Comparison of ENCODE assay signal across 22 mouse cellular contexts in the genomic region with DNA sequence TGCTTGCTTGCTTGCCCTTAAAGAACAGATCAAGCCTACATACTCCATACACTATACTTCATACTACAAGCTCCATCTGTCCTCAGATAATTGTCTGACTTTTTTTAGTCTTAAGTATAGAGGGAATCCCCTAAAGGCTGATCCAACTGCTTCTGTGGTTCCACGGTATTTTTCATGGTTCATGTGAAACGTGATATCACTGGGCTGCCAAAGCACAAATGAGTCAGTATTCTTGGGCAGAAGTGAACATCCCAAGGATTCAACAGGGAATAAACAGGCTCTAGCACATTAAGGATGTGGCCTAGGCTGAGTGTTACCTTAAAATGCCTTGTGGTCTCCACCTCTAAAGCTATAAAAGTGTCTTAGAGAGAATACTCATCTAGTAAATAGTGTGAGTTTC. TPM values are rescaled to one million over a fixed set of nuclear protein-coding genes. Genes with fewer than 3 reads are reported as not detected.
"Had no signal": no experiment of that assay in that cellular context is flagged by ENCODE, and none has a peak within 500 bp of the region (broad histone marks: within the 10 kb centered on the region; RNA-seq: fewer than 3 reads in every experiment).

No protein-coding gene starts in this region.

- H3K27me3 ChIP-seq: limb, embryonic 13.5 days; liver, embryonic 13.5 days; midbrain, embryonic 12.5 days; midbrain, embryonic 15.5 days; neural tube, embryonic 13.5 days had no signal

- H3K4me1 ChIP-seq: liver, embryonic 13.5 days; midbrain, embryonic 12.5 days; midbrain, embryonic 15.5 days; neural tube, embryonic 13.5 days had no signal

- H3K9me3 ChIP-seq: limb, embryonic 10.5 days; liver, embryonic 13.5 days; midbrain, embryonic 12.5 days; midbrain, embryonic 15.5 days; neural tube, embryonic 13.5 days had no signal

- H3K27ac ChIP-seq: kidney, postnatal 0 days; layer of hippocampus, adult 2 months; limb, embryonic 10.5 days; limb, embryonic 13.5 days; liver, embryonic 13.5 days; macrophage; midbrain, embryonic 12.5 days; midbrain, embryonic 15.5 days; neural tube, embryonic 13.5 days; stomach, postnatal 0 days had no signal

- DNase-seq: kidney, postnatal 25 days; layer of hippocampus, adult 9-11 months; liver; liver, embryonic 13.5 days; lung, embryonic 14.5 days; right cerebral cortex, adult 18-20 months; right cerebral cortex, postnatal 14 days; right cerebral cortex, postnatal 4 days; thymus, adult 2 months; thymus, postnatal 14 days; thymus, postnatal 4 days had no signal

- H3K36me3 ChIP-seq: limb, embryonic 13.5 days; liver, embryonic 13.5 days; midbrain, embryonic 12.5 days; midbrain, embryonic 15.5 days; neural tube, embryonic 13.5 days had no signal

- ATAC-seq: lung, postnatal 0 days; midbrain, embryonic 15.5 days had no signal

- H3K4me3 ChIP-seq: layer of hippocampus, adult 2 months; limb, embryonic 10.5 days; limb, embryonic 13.5 days; liver, embryonic 13.5 days; midbrain, embryonic 12.5 days; midbrain, embryonic 15.5 days; neural tube, embryonic 13.5 days had no signal

RNA-seq across cellular contexts. Expression of gene Grem1, which starts 45.0 kb away (rescaled TPM):
- total RNA-seq: neutrophil, adult 5-6 weeks had no signal
- polyA plus RNA-seq: liver, embryonic 13.5 days had no signal
